Mouse (Mus musculus): ENCODE measurements at regions not wholly inside any gene's neighbourhood (a gene's known extent, or its start where the extent isn't known, plus 50 kb on each side); places are given as distances from the start of the nearest gene placed in this dataset.

DNA sequence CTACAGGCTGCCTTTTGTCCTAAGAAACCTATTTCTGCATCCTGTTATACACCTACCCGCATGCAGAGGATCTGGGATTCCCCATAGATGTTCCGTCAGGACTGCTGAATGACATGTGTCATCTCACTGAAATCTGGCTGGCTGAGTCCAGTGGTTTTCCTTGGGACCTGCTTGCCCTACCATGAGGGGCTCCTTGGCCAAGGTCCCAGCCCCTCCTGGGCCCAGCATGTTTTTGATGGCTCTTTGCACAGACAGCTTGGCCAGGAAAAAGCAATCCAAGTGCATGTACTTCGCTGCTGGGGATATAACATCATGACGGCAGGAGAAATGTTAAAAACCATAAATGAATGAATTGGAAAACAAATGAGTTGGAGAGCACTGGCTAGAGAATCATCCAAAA, 320.8 kb downstream of the Cxcl12 start:
- no peaks in the 10 kb centered on the region for H3K4me1 ChIP-seq (ENCODE audit: control insufficient read depth, insufficient read depth, low read length)
- DNase-seq (ENCODE audit: low spot score): no peak
- H3K36me3 ChIP-seq (ENCODE audit: control insufficient read depth, insufficient read depth, low read length): no peaks in the 10 kb centered on the region
- no peaks in the 10 kb centered on the region for H3K27me3 ChIP-seq (ENCODE audit: control insufficient read depth, insufficient read depth, low read length)
- no peak overlapping the region for H3K27ac ChIP-seq (replicated peaks; ENCODE audit: low read depth, low read length)
- no peak for ATAC-seq (ENCODE audit: low FRiP score, low read depth)
- H3K9me3 ChIP-seq (ENCODE audit: control insufficient read depth, low read length): no peaks in the 10 kb centered on the region
- no peak overlapping the region for H3K4me2 ChIP-seq (replicated peaks; ENCODE audit: low read depth, low read length, severe bottlenecking)
- H3K9ac ChIP-seq (ENCODE audit: low read depth, low read length, severe bottlenecking): no peak overlapping the region
- H3K4me3 ChIP-seq (replicated peaks; ENCODE audit: low read length): no peak overlapping the region
- no peak for TF ChIP-seq POLR2A (IDR thresholded peaks at IDR 0.05; ENCODE audit: borderline replicate concordance, extremely low read depth, insufficient read depth, insufficient read length)
- WGBS: 85% methylated on average over 4 of the region's 4 CpGs

DNA sequence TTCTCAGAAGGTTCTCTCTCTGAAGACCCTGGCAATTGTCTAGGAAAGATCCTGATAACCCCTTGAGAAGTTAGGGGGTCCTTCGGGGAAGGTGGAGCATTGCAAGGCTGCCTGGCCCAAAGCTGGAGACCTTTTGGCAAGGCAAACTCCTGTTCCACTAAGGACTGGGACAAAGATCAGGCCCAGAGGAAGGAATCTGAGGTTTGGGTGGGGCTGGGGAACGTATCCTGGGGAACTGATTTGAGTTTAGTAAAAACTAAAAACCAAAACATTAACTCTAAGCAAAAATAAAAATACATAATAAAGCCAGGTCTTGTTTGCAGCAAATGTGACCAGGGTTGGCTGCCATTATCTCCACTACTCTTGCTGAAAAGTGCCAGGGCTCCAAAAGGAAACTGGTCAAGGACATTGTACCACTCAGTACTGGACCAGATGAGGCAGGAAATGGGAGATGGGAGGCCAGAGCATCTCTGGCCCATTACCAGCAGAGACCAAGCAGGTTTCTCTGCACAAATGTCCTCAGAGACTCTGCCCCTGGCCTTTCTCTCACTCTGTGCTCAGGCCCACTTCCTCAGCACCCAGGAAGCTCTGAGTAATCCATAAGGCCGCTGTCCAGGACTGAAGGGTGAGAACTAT, 321.5 kb downstream of the Cxcl12 start:
- no peaks in the 10 kb centered on the region for H3K27me3 ChIP-seq (ENCODE audit: control insufficient read depth, insufficient read depth, low read length)
- WGBS: 85% methylated on average over 3 of the region's 3 CpGs
- no peak overlapping the region for H3K27ac ChIP-seq (replicated peaks; ENCODE audit: low read depth, low read length)
- no peak overlapping the region for H3K9ac ChIP-seq (ENCODE audit: low read depth, low read length, severe bottlenecking)
- ATAC-seq (ENCODE audit: low FRiP score, low read depth) (no peak), DNase-seq (ENCODE audit: low spot score) (no peak)
- H3K4me3 ChIP-seq (replicated peaks; ENCODE audit: low read length): no peak overlapping the region
- no peak overlapping the region for H3K4me2 ChIP-seq (replicated peaks; ENCODE audit: low read depth, low read length, severe bottlenecking)
- no peaks in the 10 kb centered on the region for H3K4me1 ChIP-seq (ENCODE audit: control insufficient read depth, insufficient read depth, low read length)
- no peaks in the 10 kb centered on the region for H3K9me3 ChIP-seq (ENCODE audit: control insufficient read depth, low read length)
- TF ChIP-seq POLR2A (IDR thresholded peaks at IDR 0.05; ENCODE audit: borderline replicate concordance, extremely low read depth, insufficient read depth, insufficient read length): no peak
- H3K36me3 ChIP-seq (ENCODE audit: control insufficient read depth, insufficient read depth, low read length): no peaks in the 10 kb centered on the region

DNA sequence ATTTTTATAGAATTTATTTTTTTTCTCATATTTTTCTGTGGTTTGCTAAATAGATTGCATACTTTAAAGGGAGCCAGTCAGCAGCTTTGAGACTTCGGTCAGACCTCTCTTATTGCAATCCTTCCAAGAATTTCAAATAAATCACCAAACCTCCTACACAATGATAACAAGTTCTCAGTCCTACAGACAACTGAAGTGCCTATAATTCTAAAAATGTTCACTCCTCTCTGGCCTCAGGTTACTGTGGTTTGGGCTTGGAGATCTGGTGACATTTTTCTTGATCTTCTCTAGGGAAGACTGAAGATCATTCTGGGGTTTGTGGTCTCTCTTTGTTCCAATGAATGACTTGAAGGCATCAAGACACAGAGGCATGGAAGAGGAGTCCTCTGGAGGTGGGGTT, 326.6 kb downstream of the Cxcl12 start:
- ATAC-seq (ENCODE audit: low FRiP score, low read depth): no peak
- no peaks in the 10 kb centered on the region for H3K9me3 ChIP-seq (ENCODE audit: control insufficient read depth, low read length)

DNA sequence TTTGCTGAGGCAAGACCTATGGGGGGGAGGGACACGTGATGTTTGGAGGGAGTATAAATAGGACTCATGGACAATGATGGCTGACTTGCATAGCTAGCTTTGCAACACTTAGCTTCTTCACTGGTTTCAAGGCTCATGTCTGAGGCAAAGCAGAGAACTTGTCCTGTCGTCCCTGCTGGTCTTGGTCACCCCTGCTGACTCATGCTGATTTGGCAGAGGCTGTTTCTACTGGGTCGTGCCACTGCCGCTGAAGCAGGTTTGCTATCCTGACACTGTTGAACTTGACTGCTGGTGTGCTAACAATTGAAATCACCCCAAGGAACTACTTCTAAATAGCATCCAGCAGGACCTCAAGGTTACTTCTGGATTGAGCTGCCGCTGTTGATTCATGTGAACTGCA, 329.0 kb downstream of the Cxcl12 start:
- no peaks in the 10 kb centered on the region for H3K27me3 ChIP-seq (ENCODE audit: control insufficient read depth, insufficient read depth, low read length)
- no peaks in the 10 kb centered on the region for H3K9me3 ChIP-seq (ENCODE audit: control insufficient read depth, low read length)
- 79% methylated on average over 5 of the region's 5 CpGs for WGBS
- H3K9ac ChIP-seq (ENCODE audit: low read depth, low read length, severe bottlenecking): no peak overlapping the region
- no peaks in the 10 kb centered on the region for H3K36me3 ChIP-seq (ENCODE audit: control insufficient read depth, insufficient read depth, low read length)
- no peaks in the 10 kb centered on the region; the same call in 1 of the 2 replicates for H3K4me1 ChIP-seq (ENCODE audit: control insufficient read depth, insufficient read depth, low read length)
- no peak overlapping the region for H3K4me3 ChIP-seq (replicated peaks; ENCODE audit: low read length)
- DNase-seq (ENCODE audit: low spot score) (no peak), ATAC-seq (ENCODE audit: low FRiP score, low read depth) (no peak)
- H3K27ac ChIP-seq (replicated peaks; ENCODE audit: low read depth, low read length): no peak overlapping the region
- H3K4me2 ChIP-seq (replicated peaks; ENCODE audit: low read depth, low read length, severe bottlenecking): no peak overlapping the region
- no peak for TF ChIP-seq POLR2A (IDR thresholded peaks at IDR 0.05; ENCODE audit: borderline replicate concordance, extremely low read depth, insufficient read depth, insufficient read length)

More for the DNA sequence above, 326.6 kb downstream of the Cxcl12 start:
- H3K27me3 ChIP-seq (ENCODE audit: control insufficient read depth, insufficient read depth, low read length): no peaks in the 10 kb centered on the region
- no peak overlapping the region for H3K4me3 ChIP-seq (replicated peaks; ENCODE audit: low read length)
- TF ChIP-seq POLR2A (IDR thresholded peaks at IDR 0.05; ENCODE audit: borderline replicate concordance, extremely low read depth, insufficient read depth, insufficient read length): no peak
- H3K9ac ChIP-seq (ENCODE audit: low read depth, low read length, severe bottlenecking): no peak overlapping the region
- no peak overlapping the region for H3K4me2 ChIP-seq (replicated peaks; ENCODE audit: low read depth, low read length, severe bottlenecking)
- H3K36me3 ChIP-seq (ENCODE audit: control insufficient read depth, insufficient read depth, low read length): no peaks in the 10 kb centered on the region
- 75% methylated on average over 1 of the region's 1 CpGs for WGBS
- no peak overlapping the region for H3K27ac ChIP-seq (replicated peaks; ENCODE audit: low read depth, low read length)
- no peaks in the 10 kb centered on the region; the same call in 1 of the 2 replicates for H3K4me1 ChIP-seq (ENCODE audit: control insufficient read depth, insufficient read depth, low read length)
- DNase-seq (ENCODE audit: low spot score): no peak

DNA sequence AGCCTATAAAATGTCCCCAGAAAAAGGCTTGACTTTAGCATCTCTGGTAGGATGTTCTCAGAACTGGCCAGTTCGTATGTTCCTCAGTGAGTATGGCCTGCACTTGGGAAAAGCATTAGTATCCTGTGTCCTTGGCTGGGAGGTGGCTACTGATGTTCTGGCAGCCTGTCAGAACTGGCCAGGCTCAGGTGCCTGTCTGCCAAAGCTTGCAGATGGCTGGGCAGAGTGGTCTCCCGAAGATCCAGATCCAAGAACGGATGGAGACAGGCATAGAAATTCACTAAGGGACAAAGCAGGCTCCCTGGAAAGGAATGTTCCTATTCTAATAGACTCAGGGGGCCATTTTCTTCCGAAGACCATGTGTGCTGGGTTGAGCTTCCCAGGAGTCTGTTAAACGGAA, 329.6 kb downstream of the Cxcl12 start:
- ATAC-seq (ENCODE audit: low FRiP score, low read depth) (no peak), DNase-seq (ENCODE audit: low spot score) (no peak)
- Histone ChIP-seq H3K9ac (ENCODE audit: low read depth, low read length, severe bottlenecking) (no peak overlapping the region), H3K27ac (replicated peaks; ENCODE audit: low read depth, low read length) (no peak overlapping the region), H3K4me3 (replicated peaks; ENCODE audit: low read length) (no peak overlapping the region), H3K27me3 (ENCODE audit: control insufficient read depth, insufficient read depth, low read length) (no peaks in the 10 kb centered on the region), H3K36me3 (ENCODE audit: control insufficient read depth, insufficient read depth, low read length) (no peaks in the 10 kb centered on the region), H3K4me2 (replicated peaks; ENCODE audit: low read depth, low read length, severe bottlenecking) (no peak overlapping the region), H3K4me1 (ENCODE audit: control insufficient read depth, insufficient read depth, low read length) (no peaks in the 10 kb centered on the region; the same call in 1 of the 2 replicates), H3K9me3 (ENCODE audit: control insufficient read depth, low read length) (no peaks in the 10 kb centered on the region)
- WGBS: 78% methylated on average over 5 of the region's 5 CpGs
- TF ChIP-seq POLR2A (IDR thresholded peaks at IDR 0.05; ENCODE audit: borderline replicate concordance, extremely low read depth, insufficient read depth, insufficient read length): no peak

Measured in limb, embryonic 14.5 days (tissue).